Mouse (Mus musculus): ENCODE data around the gene Reep6. TPM values are rescaled to one million over a fixed set of nuclear protein-coding genes. Genes with fewer than 3 reads are reported as not detected.

Reep6 gene
- polyA plus RNA-seq, 2 experiments from 2014 or later, result not detected

- ATAC-seq, result no peak
Measured at GRCm38 (mm10) chr10:80301256-80302081, 28.3 kb upstream of the Reep6 start.

- ATAC-seq, result no peak
Measured at GRCm38 (mm10) chr10:80302082-80302355, 27.7 kb upstream of the Reep6 start.

- ATAC-seq, result no peak
Measured at GRCm38 (mm10) chr10:80302471-80302881, 27.3 kb upstream of the Reep6 start.

GRCm38 (mm10) chr10:80304458-80304857 is 25.3 kb upstream of the Reep6 start:
- no peak for ATAC-seq

- peak; percentile 61 for ATAC-seq
Measured at GRCm38 (mm10) chr10:80304862-80305261, 24.9 kb upstream of the Reep6 start.

- no peak for ATAC-seq
Measured at GRCm38 (mm10) chr10:80311560-80311959, 18.2 kb upstream of the Reep6 start.

GRCm38 (mm10) chr10:80312586-80313504 is 16.9 kb upstream of the Reep6 start:
- ATAC-seq, result no peak

GRCm38 (mm10) chr10:80313627-80314201 is 16.0 kb upstream of the Reep6 start:
- ATAC-seq, result no peak

GRCm38 (mm10) chr10:80314494-80315001 is 15.2 kb upstream of the Reep6 start:
- ATAC-seq, result no peak

GRCm38 (mm10) chr10:80315315-80315714 is 14.4 kb upstream of the Reep6 start:
- no peak for ATAC-seq

- no peak for ATAC-seq
Measured at GRCm38 (mm10) chr10:80316359-80316781, 13.4 kb upstream of the Reep6 start.

- ATAC-seq, result no peak
Measured at GRCm38 (mm10) chr10:80317011-80317410, 12.7 kb upstream of the Reep6 start.

GRCm38 (mm10) chr10:80320340-80320760 is 9.4 kb upstream of the Reep6 start, which contains the start of gene 2310011J03Rik:
Gene 2310011J03Rik, minus strand, starts transcription at chr10:80320537.
- ATAC-seq, result peak; percentile 88

GRCm38 (mm10) chr10:80321014-80321669 is 8.6 kb upstream of the Reep6 start:
- ATAC-seq, result peak; percentile 29

GRCm38 (mm10) chr10:80321670-80322581 is 7.8 kb upstream of the Reep6 start:
- no peak for ATAC-seq

- ATAC-seq, result peak; percentile 38
Measured at GRCm38 (mm10) chr10:80322811-80323211, 6.9 kb upstream of the Reep6 start.

GRCm38 (mm10) chr10:80323261-80324119 is 6.3 kb upstream of the Reep6 start:
- no peak for ATAC-seq

- no peak for ATAC-seq
Measured at GRCm38 (mm10) chr10:80324120-80325037, 5.4 kb upstream of the Reep6 start.

GRCm38 (mm10) chr10:80325045-80325444 is 4.7 kb upstream of the Reep6 start:
- ATAC-seq, result no peak

All from activated CD4-positive, CD25-positive, alpha-beta regulatory T cell, adult 4 months (primary cell).